Mouse (Mus musculus): ENCODE results near the gene Olfm1.

The Olfm1 gene

GRCm38 (mm10) chr2:28192821-28193689 is at the start of gene Olfm1:
Olfm1 (plus strand) TSS chr2:28192992.
- peak; percentile 30 to 57 for DNase-seq (ENCODE audit: low spot score in 2 of 2)

GRCm38 (mm10) chr2:28143417-28144045 is 49.3 kb upstream of the Olfm1 start:
- DNase-seq (ENCODE audit: low spot score in 2 of 2), result no peak

- no peak for DNase-seq (ENCODE audit: low spot score in 2 of 2)
Observed at GRCm38 (mm10) chr2:28145702-28146101, 47.1 kb upstream of the Olfm1 start.

GRCm38 (mm10) chr2:28146152-28146551 is 46.6 kb upstream of the Olfm1 start:
- DNase-seq (ENCODE audit: low spot score in 2 of 2), result no peak

GRCm38 (mm10) chr2:28146685-28147084 is 46.1 kb upstream of the Olfm1 start:
- DNase-seq (ENCODE audit: low spot score in 2 of 2), result no peak

- no peak for DNase-seq (ENCODE audit: low spot score in 2 of 2)
Observed at GRCm38 (mm10) chr2:28147248-28147794, 45.5 kb upstream of the Olfm1 start.

- no peak for DNase-seq (ENCODE audit: low spot score in 2 of 2)
Observed at GRCm38 (mm10) chr2:28149688-28150087, 43.1 kb upstream of the Olfm1 start.

- no peak for DNase-seq (ENCODE audit: low spot score in 2 of 2)
Observed at GRCm38 (mm10) chr2:28160568-28160967, 32.2 kb upstream of the Olfm1 start.

GRCm38 (mm10) chr2:28165570-28165969 is 27.2 kb upstream of the Olfm1 start:
- DNase-seq (ENCODE audit: low spot score in 2 of 2), result no peak

- no peak for DNase-seq (ENCODE audit: low spot score in 2 of 2)
Observed at GRCm38 (mm10) chr2:28169336-28169735, 23.5 kb upstream of the Olfm1 start.

GRCm38 (mm10) chr2:28171962-28172361 is 20.8 kb upstream of the Olfm1 start:
- DNase-seq (ENCODE audit: low spot score in 2 of 2), result no peak

GRCm38 (mm10) chr2:28173225-28174141 is 19.3 kb upstream of the Olfm1 start:
- DNase-seq (ENCODE audit: low spot score in 2 of 2), result no peak

- DNase-seq (ENCODE audit: low spot score in 2 of 2), result no peak
Observed at GRCm38 (mm10) chr2:28174441-28174840, 18.4 kb upstream of the Olfm1 start.

- DNase-seq (ENCODE audit: low spot score in 2 of 2), result no peak
Observed at GRCm38 (mm10) chr2:28178600-28178999, 14.2 kb upstream of the Olfm1 start.

- no peak for DNase-seq (ENCODE audit: low spot score in 2 of 2)
Observed at GRCm38 (mm10) chr2:28180053-28180452, 12.7 kb upstream of the Olfm1 start.

GRCm38 (mm10) chr2:28188398-28188944 is 4.3 kb upstream of the Olfm1 start:
- DNase-seq (ENCODE audit: low spot score in 2 of 2), result peak in 1 of 2 experiments; percentile 25

GRCm38 (mm10) chr2:28193690-28194087 is 897 bp downstream of the Olfm1 start:
- no peak for DNase-seq (ENCODE audit: low spot score in 2 of 2)

- no peak for DNase-seq (ENCODE audit: low spot score in 2 of 2)
Observed at GRCm38 (mm10) chr2:28194962-28195617, 2.3 kb downstream of the Olfm1 start.

- no peak for DNase-seq (ENCODE audit: low spot score in 2 of 2)
Observed at GRCm38 (mm10) chr2:28195726-28196125, 2.9 kb downstream of the Olfm1 start.

GRCm38 (mm10) chr2:28201441-28201841 is 8.6 kb downstream of the Olfm1 start:
- DNase-seq (ENCODE audit: low spot score in 2 of 2), result no peak

GRCm38 (mm10) chr2:28204167-28204566 is 11.4 kb downstream of the Olfm1 start:
- peak; percentile 91 to 92 for DNase-seq (ENCODE audit: low spot score in 2 of 2)

Data from urinary bladder, postnatal 36 days (tissue).